Mouse (Mus musculus) frontal cortex, postnatal 10 days (tissue): ENCODE data around the gene Herc6.

ENCODE experiments used
- DNase-seq, 2 experiments: peaks; one replicate each; pipeline ENCODE4 v3.0.0; 2022; ENCODE audit warnings: low spot score in 2 of 2, mixed read lengths in 1 of 2

The Herc6 gene

GRCm38 (mm10) chr6:57571587-57571986 lies 9.2 kb upstream of the Herc6 start:
- DNase-seq: no peak

DNA sequence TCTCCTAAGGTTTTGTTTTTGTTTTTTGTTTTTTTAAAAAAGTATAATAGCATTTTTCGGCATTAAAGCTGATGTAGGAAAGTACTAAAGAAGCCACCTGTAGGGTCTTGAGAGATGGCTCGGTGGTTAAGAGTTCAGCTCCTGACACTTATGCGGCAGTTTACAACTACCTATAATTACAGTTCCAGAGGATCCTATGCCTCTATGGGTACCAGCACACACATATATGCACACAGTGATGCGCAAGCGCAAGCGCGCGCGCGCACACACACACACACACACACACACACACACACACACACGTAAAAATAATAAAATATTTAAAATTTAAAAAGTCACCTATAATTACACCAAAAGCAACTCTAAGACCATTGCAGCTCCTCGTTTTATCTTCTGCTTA lies 795 bp downstream of the Herc6 start:
- DNase-seq: no peak

DNA sequence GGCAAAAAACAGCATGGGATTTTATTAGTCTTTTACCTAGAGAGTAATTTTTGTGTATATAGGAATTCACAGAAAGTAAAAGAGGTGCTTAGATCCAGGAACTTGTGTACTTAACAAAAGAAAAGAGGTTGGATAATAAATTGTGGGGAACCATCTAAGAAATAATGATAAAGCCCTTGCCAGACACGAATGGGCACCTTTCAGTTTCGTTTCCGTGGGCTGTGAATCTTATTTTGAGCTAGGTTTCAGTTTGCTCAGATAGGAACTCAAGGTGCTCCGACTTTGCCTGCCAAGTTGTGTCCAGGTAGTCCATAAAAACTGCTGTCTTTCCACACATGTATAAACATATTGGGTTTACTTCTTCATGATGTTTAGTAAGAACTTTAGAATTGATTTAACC lies 1.6 kb downstream of the Herc6 start:
- DNase-seq: no peak

DNA sequence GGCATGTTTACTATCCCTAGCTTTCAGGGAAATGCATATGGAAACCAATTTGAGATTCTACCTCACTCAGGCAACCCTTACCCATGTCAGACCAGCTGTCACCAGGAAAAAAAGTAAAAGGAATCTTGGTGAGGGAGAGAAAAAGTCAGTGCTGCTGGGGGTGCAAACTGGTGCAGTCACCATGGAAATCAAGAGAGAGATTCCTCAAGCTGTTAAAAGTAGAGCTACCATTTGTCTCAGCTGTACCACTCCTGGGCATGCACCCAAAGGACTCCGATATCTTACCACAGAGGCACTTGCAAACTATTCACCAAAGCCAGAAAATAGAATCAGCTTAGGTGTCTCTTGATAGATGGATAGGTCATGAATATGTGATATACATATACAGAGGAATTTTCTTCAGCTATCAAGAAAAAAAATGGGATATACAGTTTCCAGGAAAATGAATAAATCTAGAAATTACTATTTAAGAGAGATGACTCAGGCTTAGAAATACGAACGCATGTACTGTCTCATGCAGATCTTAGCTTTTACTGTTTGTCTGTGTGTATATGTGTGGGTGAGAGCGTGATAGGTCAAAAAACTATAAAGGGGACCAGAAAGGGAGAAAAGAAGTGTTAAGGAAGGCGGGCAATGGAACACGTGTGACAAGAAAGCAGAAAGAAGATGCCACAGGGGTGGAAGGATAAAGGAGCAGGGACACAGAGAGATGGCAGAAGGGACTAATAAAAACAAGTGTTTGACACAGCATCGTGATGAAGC lies 24.9 kb downstream of the Herc6 start:
- DNase-seq: peak; percentile 17 to 54

- no peak for DNase-seq
Observed at GRCm38 (mm10) chr6:57607999-57608398, 27.2 kb downstream of the Herc6 start.

DNA sequence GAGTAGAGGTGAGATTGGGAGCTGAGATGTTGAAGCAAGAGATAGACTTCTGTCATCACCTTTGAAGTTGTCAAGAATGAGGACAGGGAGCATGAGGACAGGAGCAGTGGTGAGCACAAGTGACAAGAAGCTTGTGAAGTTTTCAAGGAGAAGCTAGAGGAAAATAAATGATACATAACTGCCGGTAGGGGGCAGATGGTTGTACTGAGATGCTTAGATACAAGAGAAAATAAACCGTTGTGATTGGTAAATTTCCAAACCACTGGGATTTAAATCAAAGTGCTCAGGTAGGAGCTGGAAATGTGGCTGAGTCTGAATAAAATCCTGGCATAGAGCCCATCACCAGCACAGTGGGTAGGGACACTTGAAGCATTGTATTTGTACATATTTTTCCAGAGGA lies 28.8 kb downstream of the Herc6 start:
- DNase-seq: no peak

DNA sequence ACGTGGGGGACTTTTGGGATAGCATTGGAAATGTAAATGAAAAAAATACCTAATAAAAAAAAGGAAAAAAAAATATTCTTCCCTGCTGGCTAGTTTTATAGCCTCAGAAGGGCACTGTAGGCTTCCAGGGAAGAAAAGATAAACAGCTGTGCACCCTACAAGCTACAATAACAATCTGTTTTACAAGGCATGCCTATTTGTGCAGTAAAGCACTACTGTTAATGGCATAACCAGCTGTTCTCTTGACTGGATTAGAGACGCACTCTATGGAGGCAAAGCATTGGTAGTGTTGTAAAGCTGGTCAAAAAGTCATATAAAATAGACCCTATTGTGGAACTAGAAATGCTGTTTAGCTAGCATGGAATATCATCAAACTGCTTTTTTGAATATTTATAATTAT lies 35.0 kb downstream of the Herc6 start:
- DNase-seq: no peak

DNA sequence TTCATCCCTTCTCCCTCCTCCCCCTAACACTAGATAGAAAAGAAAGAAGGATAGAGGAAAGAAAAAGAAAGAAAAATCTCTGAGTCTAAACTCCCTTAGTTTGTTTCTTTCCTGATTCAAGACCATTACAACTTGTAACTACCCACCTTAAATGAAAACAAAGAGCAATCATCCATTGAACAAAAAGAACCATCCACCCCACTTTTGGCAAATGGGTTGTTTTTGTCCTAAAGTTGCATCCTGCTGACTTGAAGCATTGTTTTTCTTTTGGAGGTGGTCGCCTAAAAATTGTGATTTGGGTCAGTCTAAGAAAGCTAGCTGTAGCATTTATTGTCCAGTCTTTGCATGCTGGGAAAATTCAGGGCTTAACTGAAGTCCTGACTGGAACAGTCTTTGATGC lies 58.7 kb downstream of the Herc6 start:
- DNase-seq: no peak

- DNase-seq: peak; percentile 44 to 48
Observed at GRCm38 (mm10) chr6:57641789-57642188, 61.0 kb downstream of the Herc6 start.

GRCm38 (mm10) chr6:57647256-57647655 lies 66.5 kb downstream of the Herc6 start:
- no peak for DNase-seq

DNA sequence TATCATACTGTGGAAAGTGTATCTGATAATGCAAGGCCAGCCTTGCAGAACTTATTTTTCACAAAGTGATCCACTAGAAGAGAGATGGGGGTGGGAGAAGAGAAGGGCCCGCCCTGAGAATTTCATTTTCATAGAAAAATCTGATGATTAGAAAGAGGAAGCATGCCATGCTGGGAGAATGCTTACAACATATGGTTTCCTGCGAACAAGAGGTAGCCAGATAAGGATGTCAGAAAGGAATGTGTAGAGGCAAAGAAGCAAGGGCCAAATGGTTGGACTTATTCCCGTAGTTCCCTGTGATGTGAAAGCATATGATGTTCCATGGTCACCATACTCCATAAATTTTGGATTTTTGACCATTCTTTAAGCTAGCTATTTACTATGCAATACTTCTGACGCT lies 80.5 kb downstream of the Herc6 start:
- no peak for DNase-seq

DNA sequence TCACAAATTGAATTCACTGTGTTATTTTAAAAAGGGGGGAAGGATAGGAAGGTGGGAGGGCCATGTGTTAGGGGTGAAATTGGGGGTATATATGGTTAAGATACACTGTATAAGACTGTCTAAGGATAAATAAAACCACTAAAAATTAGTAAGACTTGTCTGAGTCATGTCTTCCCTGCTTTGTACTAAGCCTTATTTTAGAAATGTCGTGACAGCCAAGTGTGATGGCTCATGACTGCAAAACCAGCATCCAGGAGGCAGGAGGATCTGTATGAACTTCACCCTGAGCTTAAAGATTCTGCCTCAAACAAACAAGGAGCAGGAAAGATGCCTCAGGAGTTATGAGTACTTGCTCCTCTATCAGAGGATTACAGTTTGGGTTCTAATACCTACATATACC lies 103.4 kb downstream of the Herc6 start:
- DNase-seq: no peak

DNA sequence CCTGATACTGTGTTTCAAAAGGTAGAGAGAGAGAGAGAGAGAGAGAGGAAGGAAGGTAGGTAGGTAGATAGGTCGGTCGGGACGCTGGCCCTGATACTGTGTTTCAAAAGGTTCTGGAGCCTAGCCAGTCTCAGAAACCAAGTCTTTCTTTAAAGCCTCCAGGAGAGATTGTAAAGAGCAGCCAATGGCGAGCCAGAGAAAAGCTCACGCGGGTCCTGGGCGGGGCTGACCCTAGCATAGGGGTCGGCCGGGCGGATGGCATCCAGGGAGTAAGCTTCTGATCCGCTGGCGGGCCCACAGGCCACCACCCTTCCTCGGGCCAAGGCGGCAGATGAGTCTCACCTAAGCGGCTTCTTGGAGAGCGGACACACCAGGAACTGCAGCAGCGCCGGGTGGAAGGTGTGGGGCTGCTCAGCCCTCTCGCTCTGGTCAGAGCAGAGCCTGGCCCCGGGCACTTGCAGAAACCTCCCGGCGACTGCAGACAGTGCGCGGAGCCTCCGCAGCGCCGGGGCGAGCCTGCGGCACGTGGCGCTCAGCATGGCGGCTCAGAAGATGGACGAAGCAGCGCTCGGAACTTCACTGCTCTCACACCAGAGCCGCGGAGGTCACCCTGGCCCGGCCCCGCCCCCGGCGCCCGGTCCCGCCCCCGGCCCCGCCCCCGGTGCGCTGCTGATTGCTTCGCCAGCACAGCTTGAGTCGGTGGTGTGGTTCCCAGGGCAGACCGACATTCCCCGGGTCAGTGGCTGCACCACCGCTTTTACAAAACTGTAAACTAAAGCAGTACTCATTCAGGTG lies 110.9 kb downstream of the Herc6 start, which contains the start of gene Pyurf:
Gene Pyurf (minus strand): TSS at position 612 of the 795 bp plus-strand sequence.
- peak; percentile 81 to 85 for DNase-seq

GRCm38 (mm10) chr6:57693116-57693515 lies 112.3 kb downstream of the Herc6 start:
- no peak for DNase-seq

- no peak for DNase-seq
Observed at GRCm38 (mm10) chr6:57701686-57702085, 120.9 kb downstream of the Herc6 start.

DNA sequence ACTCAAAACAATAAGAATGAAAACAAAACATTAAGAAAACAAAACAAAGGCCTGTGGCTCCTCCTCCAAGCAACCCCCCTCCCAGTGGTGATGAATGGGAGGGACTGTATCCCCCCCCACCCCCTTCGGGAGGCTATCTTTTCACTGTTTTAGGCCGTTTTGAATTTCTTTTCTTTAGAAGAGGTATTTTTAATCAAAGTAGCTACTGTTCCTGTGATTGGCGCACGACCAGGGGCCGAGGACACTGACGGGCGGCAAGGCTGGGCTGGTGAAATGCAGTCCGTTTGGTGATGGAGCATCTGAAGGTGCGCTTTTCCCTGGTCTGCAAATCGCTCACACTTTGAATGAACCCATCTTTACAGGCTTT lies 121.6 kb downstream of the Herc6 start, which contains the start of gene Lancl2:
Gene Lancl2 (plus strand): TSS at position 165 of the 367 bp plus-strand sequence.
- peak; percentile 28 to 42 for DNase-seq

GRCm38 (mm10) chr6:57702743-57703499 lies 122.1 kb downstream of the Herc6 start:
- DNase-seq: peak; percentile 88 to 94

DNA sequence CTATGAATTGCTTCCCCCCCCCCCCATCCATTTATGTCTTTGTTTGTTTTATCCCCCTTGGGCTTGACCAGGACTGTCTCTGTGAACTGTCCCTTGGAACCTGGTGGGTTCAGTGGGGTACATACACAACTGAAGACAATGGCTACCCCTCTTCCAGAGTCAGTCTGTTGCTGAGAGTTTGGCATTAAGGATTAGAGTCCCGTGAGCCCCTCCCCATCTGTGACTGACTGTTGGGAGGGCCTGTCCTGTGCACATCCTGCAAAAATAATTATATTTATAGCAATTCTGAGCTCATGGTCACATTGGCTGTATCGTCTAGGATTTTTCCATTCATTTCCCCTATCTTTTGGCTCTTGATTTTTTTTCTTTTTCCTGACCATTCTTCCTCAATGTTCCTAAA lies 122.9 kb downstream of the Herc6 start:
- DNase-seq: no peak

DNA sequence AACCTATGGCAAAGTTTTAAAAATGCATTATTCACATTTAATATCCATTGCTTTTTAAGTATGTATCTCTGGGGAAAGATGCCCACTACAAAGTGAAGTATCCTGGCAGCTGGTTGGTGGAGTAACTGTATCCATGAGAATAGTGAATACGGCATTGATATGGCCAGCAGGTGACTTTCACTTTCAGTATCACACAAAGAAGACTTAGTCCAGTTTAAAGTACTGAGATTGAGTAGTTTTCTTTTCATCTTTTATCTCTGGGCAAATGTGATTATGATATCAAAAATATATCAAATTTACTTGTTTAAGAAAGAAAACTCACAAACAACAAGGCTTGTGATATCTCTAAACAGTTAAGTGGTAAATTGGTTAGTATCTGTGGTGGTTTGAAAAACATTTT lies 125.9 kb downstream of the Herc6 start:
- DNase-seq: no peak

- DNase-seq: no peak
Observed at GRCm38 (mm10) chr6:57711726-57712125, 130.9 kb downstream of the Herc6 start.
